Mouse (Mus musculus): ENCODE measurements around the gene Jam2.

- TF ChIP-seq CTCF (IDR thresholded peaks at IDR 0.05; ENCODE audit: low read depth, low read length) (no peak), POLR2A (IDR thresholded peaks at IDR 0.05; ENCODE audit: borderline replicate concordance, low read depth, low read length) (no peak)
Measured at GRCm38 (mm10) chr16:84834344-84834743, 60.4 kb downstream of the Jam2 start.

Measured in bone marrow macrophage, adult 2 months (primary cell).